Mouse (Mus musculus) CH12.LX (cell line): ENCODE data around the gene Senp7. TPM values are rescaled to one million over a fixed set of nuclear protein-coding genes. Genes with fewer than 3 reads are reported as not detected.

ENCODE experiments used
- DNase-seq: peaks from one replicate; pipeline ENCODE4 v3.0.0-alpha.2; 2013; ENCODE audit errors: extremely low read depth
- H3K27ac ChIP-seq: 2 replicates; pipeline ENCODE4 v1.5.1; 2012; ENCODE audit warnings: low read depth, mild to moderate bottlenecking, control low read depth, moderate library complexity; ENCODE audit not compliant: insufficient read depth
- H3K27me3 ChIP-seq: replicated peaks from 2 replicates; pipeline ENCODE3; 2012; ENCODE audit warnings: inconsistent platforms
- H3K36me3 ChIP-seq, 2 experiments: replicated peaks in 1 of 2; 2 replicates each; pipeline versions ENCODE3 to v1.6.1; 2012; ENCODE audit warnings: inconsistent platforms in 1 of 2, low read length in 1 of 2, mild to moderate bottlenecking in 1 of 2, mixed read lengths in 1 of 2, moderate library complexity in 1 of 2; ENCODE audit not compliant: control insufficient read depth in 1 of 2, insufficient read depth in 1 of 2
- H3K4me1 ChIP-seq, 2 experiments: 2 replicates each; pipeline ENCODE4 v1.6.1; 2012; ENCODE audit warnings: inconsistent platforms in 1 of 2, moderate library complexity in 1 of 2; ENCODE audit not compliant: insufficient read depth in 2 of 2, control insufficient read depth in 1 of 2
- H3K4me2 ChIP-seq: 2 replicates; pipeline ENCODE4 v1.6.1; 2012; ENCODE audit warnings: low read depth, mild to moderate bottlenecking, control low read depth; ENCODE audit not compliant: poor library complexity, insufficient read depth, severe bottlenecking
- H3K4me3 ChIP-seq, 3 experiments: fragments of 150-350 bp in 1 of 3; sonication (generic) in 1 of 3; replicated peaks in 1 of 3; 2 replicates each; pipeline versions ENCODE3 to v1.5.1; 2011 to 2012; ENCODE audit warnings: low read depth in 2 of 3, low read length in 2 of 3, mild to moderate bottlenecking in 2 of 3, moderate library complexity in 2 of 3, control low read depth in 1 of 3, improper control_type of control experiment in 1 of 3, inconsistent platforms in 1 of 3, mixed read lengths in 1 of 3; ENCODE audit not compliant: poor library complexity in 1 of 3
- H3K79me2 ChIP-seq: replicated peaks from 2 replicates; pipeline ENCODE4 v1.6.1; 2012; ENCODE audit warnings: mild to moderate bottlenecking, moderate library complexity; ENCODE audit not compliant: control insufficient read depth, poor library complexity, insufficient read depth, severe bottlenecking; ENCODE audit errors: extremely low read depth
- H3K9ac ChIP-seq: 2 replicates; pipeline ENCODE4 v1.6.1; 2012; ENCODE audit warnings: low read depth, mild to moderate bottlenecking, control low read depth, moderate library complexity; ENCODE audit not compliant: insufficient read depth
- H3K9me3 ChIP-seq: replicated peaks from 2 replicates; pipeline ENCODE3; 2012; ENCODE audit warnings: low read length, inconsistent platforms, mixed read lengths
- CHD2 ChIP-seq: IDR thresholded peaks from 2 replicates; pipeline ENCODE4 v1.6.1; 2011; ENCODE audit warnings: low read length, improper control_type of control experiment
- CTCF ChIP-seq, 2 experiments: IDR thresholded peaks in 1 of 2; conservative IDR thresholded peaks in 1 of 2; 2 replicates each; pipeline ENCODE4 v1.5.1; 2011 to 2012; ENCODE audit warnings: low read depth in 2 of 2, low read length in 2 of 2, improper control_type of control experiment in 1 of 2, inconsistent platforms in 1 of 2, mild to moderate bottlenecking in 1 of 2, moderate library complexity in 1 of 2
- ELF1 ChIP-seq: IDR thresholded peaks from 2 replicates; pipeline ENCODE4 v1.6.1; 2014; ENCODE audit warnings: low read depth, mild to moderate bottlenecking, inconsistent platforms, low read length, improper control_type of control experiment
- ETS1 ChIP-seq: conservative IDR thresholded peaks from 2 replicates; pipeline ENCODE4 v1.6.1; 2012; ENCODE audit warnings: low read depth, mild to moderate bottlenecking, inconsistent platforms, low read length, improper control_type of control experiment, moderate library complexity
- GABPA ChIP-seq: IDR thresholded peaks from 2 replicates; pipeline ENCODE4 v1.6.1; 2012; ENCODE audit warnings: low read depth, low read length, improper control_type of control experiment, inconsistent platforms; ENCODE audit not compliant: insufficient replicate concordance
- JUN ChIP-seq: IDR thresholded peaks from 2 replicates; pipeline ENCODE4 v1.6.1; 2011; ENCODE audit warnings: low read depth, mild to moderate bottlenecking, low read length, improper control_type of control experiment, moderate library complexity; ENCODE audit not compliant: insufficient read depth
- MXI1 ChIP-seq: IDR thresholded peaks from 2 replicates; pipeline ENCODE4 v1.6.1; 2011; ENCODE audit warnings: mild to moderate bottlenecking, low read depth, low read length, improper control_type of control experiment
- dilution Hi-C: fragments of 300-500 bp; cut with MboI; formaldehyde crosslinking; loops from 2 replicates; pipeline ENCODE4 v1.14.3; 2020; ENCODE audit warnings: low sequenced_read_pairs; ENCODE audit not compliant: extremely low pct_unique_long_range_greater_than_20kb, extremely low pct_ligation_motif_present
- in situ Hi-C: fragments of 300-500 bp; cut with MboI; formaldehyde crosslinking; loops from 3 replicates; pipeline ENCODE4 v1.14.3; 2019; ENCODE audit warnings: low sequenced_read_pairs, low pct_ligation_motif_present, low pct_unique_long_range_greater_than_20kb, mixed read lengths
- polyA plus RNA-seq: library from polyadenylated mRNA; unstranded; fragments of >175 nt; gene quantifications from 2 replicates; pipeline ENCODE4 v1.2.1, GENCODE M21; 2012; ENCODE audit warnings: low read depth; ENCODE audit not compliant: insufficient read length
- total RNA-seq, 2 experiments: library from RNA; depleted of rRNA; stranded (reverse); fragments of 300-350 nt in 1 of 2; fragments of >200 nt in 1 of 2; gene quantifications; 2 replicates each; pipeline ENCODE4 v1.2.3; 2012 to 2014

Senp7 gene
- total and polyA plus RNA-seq, 3 experiments: 12.3 to 26.4 (median 15.5) TPM

- Histone ChIP-seq H3K4me3 (peak overlapping the region; percentile 37 to 94 (median 85)), H3K9ac (peak overlapping the region; percentile 94), H3K79me2 (peaks cover 40% of the 10 kb centered on the region), H3K4me1 (peaks cover 4 to 34% of the 10 kb centered on the region in 2 experiments), H3K36me3 (peaks cover 13 to 28% of the 10 kb centered on the region in 2 experiments), H3K27ac (peak overlapping the region; percentile 35; the same call in 1 of the 2 replicates), H3K27me3 (no peaks in the 10 kb centered on the region), H3K9me3 (no peaks in the 10 kb centered on the region), H3K4me2 (peak overlapping the region; percentile 91)
- DNase-seq: no peak
- in situ Hi-C loops: no loop called here
- dilution Hi-C loops: no loop called here
- TF ChIP-seq ELF1: no peak
- TF ChIP-seq MXI1: no peak
- no peak for TF ChIP-seq JUN
Observed at GRCm38 (mm10) chr16:56038090-56038489, 10.0 kb upstream of the Senp7 start.

DNA sequence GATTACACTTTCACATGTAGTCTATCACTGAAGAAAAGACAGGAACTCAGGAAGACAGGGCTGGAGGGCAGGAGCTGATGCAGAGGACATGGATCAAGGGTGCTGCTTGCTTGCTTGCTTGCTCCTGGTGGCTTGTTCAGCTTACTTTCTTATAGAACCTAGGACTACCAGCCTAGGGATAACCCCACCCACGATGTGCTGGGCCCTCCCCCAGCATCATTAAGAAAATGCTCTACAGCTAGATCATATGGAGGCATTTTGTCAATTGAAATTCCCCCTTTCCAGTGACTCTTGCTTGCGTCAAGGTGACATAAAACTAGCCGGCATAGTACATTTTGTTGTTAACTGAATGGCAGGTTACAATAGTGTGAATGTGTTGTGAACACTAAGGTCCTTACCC is 7.8 kb downstream of the Senp7 start:
- TF ChIP-seq ETS1: no peak
- no peak for TF ChIP-seq CTCF (conservative IDR thresholded peaks at IDR 0.05 in 1 of 2, IDR thresholded peaks at IDR 0.05 in 1 of 2; ENCODE audit: low read depth in 2 of 2, low read length in 2 of 2)
- no peak for TF ChIP-seq JUN
- TF ChIP-seq, all 38 proteins: peak for 0
- H3K9ac ChIP-seq: no peak overlapping the region
- dilution Hi-C loops (no loop called here), in situ Hi-C loops (no loop called here)
- H3K4me1 ChIP-seq: no peaks in the 10 kb centered on the region
- no peaks in the 10 kb centered on the region for H3K36me3 ChIP-seq
- H3K27ac ChIP-seq: no peak overlapping the region
- no peak for DNase-seq
- H3K9me3 ChIP-seq: no peaks in the 10 kb centered on the region
- no peaks in the 10 kb centered on the region for H3K79me2 ChIP-seq
- no peak overlapping the region for H3K4me3 ChIP-seq
- H3K4me2 ChIP-seq: no peak overlapping the region
- H3K27me3 ChIP-seq: no peaks in the 10 kb centered on the region

GRCm38 (mm10) chr16:56056944-56057590 is 8.9 kb downstream of the Senp7 start:
- Histone ChIP-seq H3K4me1 (peaks cover 6 to 11% of the 10 kb centered on the region in 2 experiments), H3K27ac (no peak overlapping the region), H3K9me3 (no peaks in the 10 kb centered on the region), H3K9ac (no peak overlapping the region), H3K79me2 (no peaks in the 10 kb centered on the region), H3K36me3 (no peaks in the 10 kb centered on the region), H3K27me3 (no peaks in the 10 kb centered on the region), H3K4me3 (no peak overlapping the region), H3K4me2 (no peak overlapping the region)
- no peak for DNase-seq
- TF ChIP-seq GABPA: no peak
- TF ChIP-seq CHD2: no peak
- dilution Hi-C loops (no loop called here), in situ Hi-C loops (no loop called here)
